Mouse (Mus musculus) left cerebral cortex, postnatal 10 days (tissue): ENCODE measurements around the gene Nek7. TPM values are rescaled to one million over a fixed set of nuclear protein-coding genes. Genes with fewer than 3 reads are reported as not detected.

Source experiments
- DNase-seq, 2 experiments: peaks; one replicate each; pipeline ENCODE4 v3.0.0; 2021 to 2022; ENCODE audit warnings: low spot score in 2 of 2, mixed read lengths in 1 of 2; ENCODE audit errors: extremely low spot score in 1 of 2
- intact Hi-C: fragments of 180-260 bp; cut with DNase I; formaldehyde crosslinking; loops from one replicate; pipeline ENCODE4 v1.15.1; 2025
- total RNA-seq, 2 experiments: library from RNA; stranded (reverse); gene quantifications; 2 replicates each; pipeline ENCODE4 v1.2.3; 2021

The Nek7 gene
- total RNA-seq, 2 experiments from 2014 or later: 19.0 to 20.4 TPM

- peak in 1 of 2 experiments; percentile 22 for DNase-seq
- intact Hi-C loops: loop anchor here (10.0 kb wide), 1 partner anchor 110 kb away; no protein-coding TSS in a partner anchor
These were observed 5.2 kb downstream of the Nek7 start for GRCm38 (mm10) chr1:138614552-138615287.

GRCm38 (mm10) chr1:138612177-138612576, 7.8 kb downstream of the Nek7 start:
- no peak for DNase-seq
- intact Hi-C loops: loop anchor here (10.0 kb wide), 1 partner anchor 107 kb away; no protein-coding TSS in a partner anchor

- DNase-seq: no peak
- intact Hi-C loops: no loop called here
These were observed 10.8 kb downstream of the Nek7 start for GRCm38 (mm10) chr1:138609176-138609575.

- no peak for DNase-seq
- intact Hi-C loops: no loop called here
These were observed 11.6 kb downstream of the Nek7 start for GRCm38 (mm10) chr1:138608336-138608735.

- intact Hi-C loops: no loop called here
- no peak for DNase-seq
These were observed 12.1 kb downstream of the Nek7 start for GRCm38 (mm10) chr1:138607862-138608261.

GRCm38 (mm10) chr1:138606771-138607170, 13.2 kb downstream of the Nek7 start:
- intact Hi-C loops: no loop called here

GRCm38 (mm10) chr1:138604736-138605135, 15.2 kb downstream of the Nek7 start:
- DNase-seq: no peak
- intact Hi-C loops: no loop called here

More at GRCm38 (mm10) chr1:138606771-138607170, 13.2 kb downstream of the Nek7 start:
- DNase-seq: no peak

- no peak for DNase-seq
- intact Hi-C loops: no loop called here
These were observed 16.0 kb downstream of the Nek7 start for GRCm38 (mm10) chr1:138603974-138604373.

GRCm38 (mm10) chr1:138598087-138598486, 21.9 kb downstream of the Nek7 start:
- DNase-seq: no peak
- intact Hi-C loops: no loop called here

GRCm38 (mm10) chr1:138596127-138596706, 23.7 kb downstream of the Nek7 start:
- no peak for DNase-seq
- intact Hi-C loops: no loop called here

- DNase-seq: no peak
- intact Hi-C loops: no loop called here
These were observed 25.0 kb downstream of the Nek7 start for GRCm38 (mm10) chr1:138594910-138595309.

GRCm38 (mm10) chr1:138593922-138594321, 26.0 kb downstream of the Nek7 start:
- intact Hi-C loops: no loop called here

GRCm38 (mm10) chr1:138592466-138592865, 27.5 kb downstream of the Nek7 start:
- intact Hi-C loops: no loop called here
- no peak for DNase-seq

More at GRCm38 (mm10) chr1:138593922-138594321, 26.0 kb downstream of the Nek7 start:
- no peak for DNase-seq

GRCm38 (mm10) chr1:138590451-138591022, 29.4 kb downstream of the Nek7 start:
- intact Hi-C loops: no loop called here
- DNase-seq: no peak

- intact Hi-C loops: no loop called here
- DNase-seq: no peak
These were observed 30.8 kb downstream of the Nek7 start for GRCm38 (mm10) chr1:138589126-138589525.

- no peak for DNase-seq
- intact Hi-C loops: no loop called here
These were observed 32.1 kb downstream of the Nek7 start for GRCm38 (mm10) chr1:138587812-138588211.

- intact Hi-C loops: no loop called here
- DNase-seq: no peak
These were observed 33.0 kb downstream of the Nek7 start for GRCm38 (mm10) chr1:138586891-138587290.

GRCm38 (mm10) chr1:138584423-138585013, 35.4 kb downstream of the Nek7 start:
- intact Hi-C loops: no loop called here
- DNase-seq: no peak

GRCm38 (mm10) chr1:138582225-138582624, 37.7 kb downstream of the Nek7 start:
- DNase-seq: no peak
- intact Hi-C loops: no loop called here
